Mouse (Mus musculus) neural tube, embryonic 15.5 days (tissue): ENCODE results near the gene Krtap2-4. TPM values are rescaled to one million over a fixed set of nuclear protein-coding genes. Genes with fewer than 3 reads are reported as not detected.
"Not testable (repeated sequence)": the region's sequence is repeated elsewhere in the genome, so short reads cannot be mapped to it uniquely, and the experiment has no call there.

Experiments
- ATAC-seq: fragments of 200-750 bp; cut with Nextera tagmentation; 2 replicates; pipeline ENCODE4 v1.8.0; 2017; ENCODE audit warnings: mild to moderate bottlenecking, moderate TSS enrichment, moderate library complexity; ENCODE audit not compliant: low FRiP score
- H3K27ac ChIP-seq: fragments of 300-500 bp; sonication (generic); replicated peaks from 2 replicates; pipeline ENCODE4 v1.5.1; 2015; ENCODE audit warnings: mild to moderate bottlenecking, inconsistent platforms
- H3K27me3 ChIP-seq: fragments of 300-500 bp; sonication (generic); replicated peaks from 2 replicates; pipeline ENCODE4 v1.6.1; 2015; ENCODE audit warnings: inconsistent platforms
- H3K36me3 ChIP-seq: fragments of 300-500 bp; sonication (generic); 2 replicates; pipeline ENCODE4 v1.6.1; 2015; ENCODE audit warnings: inconsistent platforms
- H3K4me1 ChIP-seq: fragments of 300-500 bp; sonication (generic); 2 replicates; pipeline ENCODE4 v1.6.1; 2015; ENCODE audit warnings: inconsistent platforms
- H3K4me2 ChIP-seq: fragments of 300-500 bp; sonication (generic); 2 replicates; pipeline ENCODE4 v1.6.1; 2015; ENCODE audit warnings: inconsistent platforms, mild to moderate bottlenecking, moderate library complexity
- H3K4me3 ChIP-seq: fragments of 300-500 bp; sonication (generic); replicated peaks from 2 replicates; pipeline ENCODE4 v1.5.1; 2015; ENCODE audit warnings: mild to moderate bottlenecking, inconsistent platforms
- H3K9ac ChIP-seq: fragments of 300-500 bp; sonication (generic); replicated peaks from 2 replicates; pipeline ENCODE4 v1.6.1; 2015; ENCODE audit warnings: mild to moderate bottlenecking, inconsistent platforms
- H3K9me3 ChIP-seq: fragments of 300-500 bp; sonication (generic); replicated peaks from 2 replicates; pipeline ENCODE4 v1.6.1; 2016; ENCODE audit warnings: inconsistent platforms
- whole genome bisulfite sequencing: fragments of 180-500 bp; shearing (Covaris S2); methylation state at CpG from one replicate; pipeline ENCODE4 v1.1.7; 2015; ENCODE audit warnings: mixed read lengths; 5-methylcytosine and 5-hydroxymethylcytosine counted together
- polyA plus RNA-seq: library from polyadenylated mRNA; unstranded; fragments of >200 nt; fragmentation: Nextera tagmentation; extraction: Ambion mirVana; gene quantifications from 2 replicates; pipeline ENCODE4 v1.2.1, GENCODE M21; 2015

The Krtap2-4 gene
- polyA plus RNA-seq, 1 experiment from 2014 or later, result not detected

- no peak overlapping the region for H3K27ac ChIP-seq
- H3K4me2 ChIP-seq, result no peak overlapping the region
- WGBS, result 61% methylated on average over 2 of the region's 2 CpGs
- no peaks in the 10 kb centered on the region for H3K36me3 ChIP-seq
- no peaks in the 10 kb centered on the region for H3K9me3 ChIP-seq
- ATAC-seq, result no peak
- no peaks in the 10 kb centered on the region for H3K27me3 ChIP-seq
- H3K4me1 ChIP-seq, result no peaks in the 10 kb centered on the region
- H3K9ac ChIP-seq, result no peak overlapping the region
- H3K4me3 ChIP-seq, result no peak overlapping the region
Measured at GRCm38 (mm10) chr11:99633293-99633692, 18.6 kb upstream of the Krtap2-4 start.

GRCm38 (mm10) chr11:99630890-99631289 lies 16.2 kb upstream of the Krtap2-4 start:
- Histone ChIP-seq H3K9ac (no peak overlapping the region), H3K4me3 (no peak overlapping the region), H3K27me3 (no peaks in the 10 kb centered on the region), H3K36me3 (no peaks in the 10 kb centered on the region), H3K4me1 (no peaks in the 10 kb centered on the region), H3K27ac (no peak overlapping the region), H3K9me3 (no peaks in the 10 kb centered on the region), H3K4me2 (no peak overlapping the region)
- no peak for ATAC-seq
- 79% methylated on average over 3 of the region's 3 CpGs for WGBS

GRCm38 (mm10) chr11:99628138-99628537 lies 13.5 kb upstream of the Krtap2-4 start, which contains the start of gene Krtap4-1:
Krtap4-1 (minus strand) TSS chr11:99628238.
- Histone ChIP-seq H3K4me3 (no peak within 1 kb of the TSS), H3K4me2 (no peak within 1 kb of the TSS), H3K27ac (no peak within 1 kb of the TSS), H3K9ac (no peak within 1 kb of the TSS), H3K9me3 (no peaks in the 10 kb centered on the region), H3K27me3 (no peaks in the 10 kb centered on the region), H3K4me1 (no peaks in the 10 kb centered on the region), H3K36me3 (no peaks in the 10 kb centered on the region)
- ATAC-seq, result no peak
- 84% methylated on average over 4 of the region's 4 CpGs for WGBS

- 95% methylated on average over 2 of the region's 2 CpGs for WGBS
- H3K4me2 ChIP-seq, result no peak within 1 kb of the TSS
- no peaks in the 10 kb centered on the region for H3K36me3 ChIP-seq
- H3K27me3 ChIP-seq, result no peaks in the 10 kb centered on the region
- no peak for ATAC-seq
- H3K4me1 ChIP-seq, result no peaks in the 10 kb centered on the region
- no peaks in the 10 kb centered on the region for H3K9me3 ChIP-seq
- no peak within 1 kb of the TSS for H3K27ac ChIP-seq
- no peak within 1 kb of the TSS for H3K9ac ChIP-seq
- H3K4me3 ChIP-seq, result no peak within 1 kb of the TSS
Measured at GRCm38 (mm10) chr11:99620335-99620734, 5.7 kb upstream of the Krtap2-4 start, which contains the start of gene Gm11562. Gm11562 (minus strand) TSS chr11:99620435.

- not testable (repeated sequence) for H3K9ac ChIP-seq, H3K36me3 ChIP-seq, ATAC-seq, H3K4me1 ChIP-seq, H3K9me3 ChIP-seq, H3K27ac ChIP-seq, H3K4me3 ChIP-seq, H3K4me2 ChIP-seq, H3K27me3 ChIP-seq
- WGBS, result 64% methylated on average over 1 of the region's 2 CpGs
Measured at GRCm38 (mm10) chr11:99610089-99610488, 4.6 kb downstream of the Krtap2-4 start, which contains the start of gene Gm11937. Gm11937 (minus strand) TSS chr11:99610189.

GRCm38 (mm10) chr11:99609126-99609525 lies 5.5 kb downstream of the Krtap2-4 start:
- WGBS, result 96% methylated on average over 1 of the region's 1 CpGs
- Histone ChIP-seq H3K4me3 (no peak overlapping the region), H3K36me3 (no peaks in the 10 kb centered on the region), H3K4me1 (no peaks in the 10 kb centered on the region), H3K4me2 (no peak overlapping the region), H3K9me3 (no peaks in the 10 kb centered on the region), H3K9ac (no peak overlapping the region), H3K27ac (no peak overlapping the region), H3K27me3 (no peaks in the 10 kb centered on the region)
- no peak for ATAC-seq

GRCm38 (mm10) chr11:99603208-99603607 lies 11.4 kb downstream of the Krtap2-4 start, which contains the start of gene Gm11938:
Gm11938 (minus strand) TSS chr11:99603308.
- H3K36me3 ChIP-seq, ATAC-seq, H3K27me3 ChIP-seq, H3K9ac ChIP-seq, H3K9me3 ChIP-seq, H3K4me3 ChIP-seq, H3K4me2 ChIP-seq, H3K27ac ChIP-seq, H3K4me1 ChIP-seq: not testable (repeated sequence)
- WGBS, result 76% methylated on average over 1 of the region's 1 CpGs

- not testable (repeated sequence) for H3K4me3 ChIP-seq, H3K9me3 ChIP-seq, ATAC-seq, H3K4me2 ChIP-seq, H3K36me3 ChIP-seq, H3K27me3 ChIP-seq, H3K9ac ChIP-seq, H3K4me1 ChIP-seq, H3K27ac ChIP-seq
- WGBS, result 85% methylated on average over 6 of the region's 6 CpGs
Measured at GRCm38 (mm10) chr11:99597742-99598141, 16.9 kb downstream of the Krtap2-4 start, which contains the start of gene Krtap9-3. Krtap9-3 (minus strand) TSS chr11:99598105.

GRCm38 (mm10) chr11:99590981-99591380 lies 23.7 kb downstream of the Krtap2-4 start, which contains the start of gene Krtap1-3:
Krtap1-3 (minus strand) TSS chr11:99591339.
- Histone ChIP-seq H3K4me3 (no peak within 1 kb of the TSS), H3K27me3 (no peaks in the 10 kb centered on the region), H3K27ac (no peak within 1 kb of the TSS), H3K4me2 (no peak within 1 kb of the TSS), H3K9me3 (no peaks in the 10 kb centered on the region), H3K4me1 (no peaks in the 10 kb centered on the region), H3K36me3 (no peaks in the 10 kb centered on the region), H3K9ac (no peak within 1 kb of the TSS)
- ATAC-seq, result no peak
- 76% methylated on average over 6 of the region's 6 CpGs for WGBS

- WGBS, result 84% methylated on average over 7 of the region's 7 CpGs
- no peaks in the 10 kb centered on the region for H3K9me3 ChIP-seq
- no peak overlapping the region for H3K4me2 ChIP-seq
- H3K9ac ChIP-seq, result no peak overlapping the region
- H3K27me3 ChIP-seq, result no peaks in the 10 kb centered on the region
- no peaks in the 10 kb centered on the region for H3K36me3 ChIP-seq
- no peak overlapping the region for H3K27ac ChIP-seq
- ATAC-seq, result no peak
- no peak overlapping the region for H3K4me3 ChIP-seq
- no peaks in the 10 kb centered on the region for H3K4me1 ChIP-seq
Measured at GRCm38 (mm10) chr11:99585096-99585495, 29.6 kb downstream of the Krtap2-4 start.

GRCm38 (mm10) chr11:99583245-99583704 lies 31.4 kb downstream of the Krtap2-4 start, which contains the start of gene Krtap1-4:
Krtap1-4 (minus strand) TSS chr11:99583654.
- no peak for ATAC-seq
- Histone ChIP-seq H3K27ac (no peak within 1 kb of the TSS), H3K9me3 (no peaks in the 10 kb centered on the region), H3K4me1 (no peaks in the 10 kb centered on the region), H3K36me3 (no peaks in the 10 kb centered on the region), H3K27me3 (no peaks in the 10 kb centered on the region), H3K4me3 (no peak within 1 kb of the TSS), H3K4me2 (no peak within 1 kb of the TSS), H3K9ac (no peak within 1 kb of the TSS)
- 81% methylated on average over 5 of the region's 5 CpGs for WGBS

GRCm38 (mm10) chr11:99581564-99581963 lies 33.1 kb downstream of the Krtap2-4 start:
- 91% methylated on average over 6 of the region's 6 CpGs for WGBS
- no peak for ATAC-seq
- Histone ChIP-seq H3K27ac (no peak overlapping the region), H3K4me3 (no peak overlapping the region), H3K36me3 (no peaks in the 10 kb centered on the region), H3K27me3 (no peaks in the 10 kb centered on the region), H3K4me1 (no peaks in the 10 kb centered on the region), H3K4me2 (no peak overlapping the region), H3K9ac (no peak overlapping the region), H3K9me3 (no peaks in the 10 kb centered on the region)
